Mouse (Mus musculus) olfactory bulb, adult 2 months (tissue): ENCODE data around the gene Elovl1. TPM values are rescaled to one million over a fixed set of nuclear protein-coding genes. Genes with fewer than 3 reads are reported as not detected.

Source experiments
- H3K27ac ChIP-seq: fragments of 200-500 bp; 2 replicates; pipeline ENCODE4 v1.5.1; 2012; ENCODE audit warnings: low read depth, low read length; ENCODE audit not compliant: insufficient read depth
- H3K4me1 ChIP-seq: fragments of 200-500 bp; 2 replicates; pipeline ENCODE4 v1.6.1; 2012; ENCODE audit warnings: low read length; ENCODE audit not compliant: control insufficient read depth, insufficient read depth
- H3K4me3 ChIP-seq: fragments of 200-500 bp; 2 replicates; pipeline ENCODE4 v1.5.1; 2012; ENCODE audit warnings: mild to moderate bottlenecking, low read depth, low read length, moderate library complexity; ENCODE audit not compliant: insufficient read depth
- CTCF ChIP-seq: fragments of 200-500 bp; IDR thresholded peaks from 2 replicates; pipeline ENCODE4 v1.5.1; 2012; ENCODE audit warnings: low read depth, mild to moderate bottlenecking, low read length, moderate library complexity; ENCODE audit not compliant: insufficient read depth
- POLR2A ChIP-seq: fragments of 200-500 bp; IDR thresholded peaks from 2 replicates; pipeline ENCODE4 v1.6.1; 2012; ENCODE audit warnings: mild to moderate bottlenecking, low read depth, low read length, moderate library complexity; ENCODE audit not compliant: insufficient read depth
- WGBS: fragments of 180-500 bp; shearing (Covaris S2); methylation state at CpG from one replicate; pipeline ENCODE4 v1.1.7; 2018; 5-methylcytosine and 5-hydroxymethylcytosine counted together
- polyA plus RNA-seq: library from polyadenylated mRNA; stranded (reverse); fragments of >200 nt; gene quantifications from 2 replicates; pipeline ENCODE4 v1.2.4, GENCODE M21; 2012; ENCODE audit warnings: low replicate concordance; ENCODE audit not compliant: missing spikeins, insufficient read depth, insufficient read length

Elovl1 gene
- polyA plus RNA-seq, 1 experiment, result not detected

GRCm38 (mm10) chr4:118425374-118425773 lies 2.5 kb upstream of the Elovl1 start:
- no peak overlapping the region for H3K27ac ChIP-seq
- H3K4me1 ChIP-seq, result peaks cover 13% of the 10 kb centered on the region; the same call in 1 of the 2 replicates
- no peak for TF ChIP-seq POLR2A
- no peak for TF ChIP-seq CTCF
- 78% methylated on average over 1 of the region's 1 CpGs for WGBS
- H3K4me3 ChIP-seq, result no peak overlapping the region

GRCm38 (mm10) chr4:118427415-118427767 lies 502 bp upstream of the Elovl1 start:
- peak overlapping the region; percentile 52 for H3K4me3 ChIP-seq
- 12% methylated on average over 5 of the region's 5 CpGs for WGBS
- peak overlapping the region; percentile 25; the same call in 1 of the 2 replicates for H3K27ac ChIP-seq
- TF ChIP-seq CTCF (no peak), POLR2A (no peak)
- H3K4me1 ChIP-seq, result peaks cover 13% of the 10 kb centered on the region; the same call in 1 of the 2 replicates

- Histone ChIP-seq H3K4me3 (peak overlapping the region; percentile 52), H3K27ac (no peak overlapping the region), H3K4me1 (peaks cover 13% of the 10 kb centered on the region; the same call in 1 of the 2 replicates)
- 52% methylated on average over 15 of the region's 15 CpGs for WGBS
- no peak for TF ChIP-seq POLR2A
- TF ChIP-seq CTCF, result no peak
These were observed 780 bp downstream of the Elovl1 start for GRCm38 (mm10) chr4:118428531-118429214.

GRCm38 (mm10) chr4:118429215-118429895 lies 1.5 kb downstream of the Elovl1 start:
- no peak overlapping the region for H3K4me3 ChIP-seq
- H3K27ac ChIP-seq, result no peak overlapping the region
- TF ChIP-seq POLR2A (no peak), CTCF (no peak)
- WGBS, result 70% methylated on average over 7 of the region's 7 CpGs
- peaks cover 13% of the 10 kb centered on the region; the same call in 1 of the 2 replicates for H3K4me1 ChIP-seq

GRCm38 (mm10) chr4:118432332-118432731 lies 4.4 kb downstream of the Elovl1 start:
- Histone ChIP-seq H3K4me1 (peaks cover 20% of the 10 kb centered on the region), H3K4me3 (no peak overlapping the region), H3K27ac (no peak overlapping the region)
- 76% methylated on average over 8 of the region's 8 CpGs for WGBS
- no peak for TF ChIP-seq CTCF

- H3K4me1 ChIP-seq, result peaks cover 11% of the 10 kb centered on the region
- TF ChIP-seq CTCF, result no peak
- peak; percentile 58 for TF ChIP-seq POLR2A
- peak within 1 kb of the TSS; percentile 56 for H3K4me3 ChIP-seq
- under 1% methylated on average over 67 of the region's 67 CpGs for WGBS
- H3K27ac ChIP-seq, result peak within 1 kb of the TSS; percentile 46; the same call in 1 of the 2 replicates
These were observed 9.1 kb downstream of the Elovl1 start, which contains the start of gene Cdc20 for GRCm38 (mm10) chr4:118436820-118437603. Cdc20 (minus strand) TSS chr4:118437352.

- 11% methylated on average over 12 of the region's 12 CpGs for WGBS
- Histone ChIP-seq H3K4me1 (peaks cover 11% of the 10 kb centered on the region), H3K27ac (peak overlapping the region; percentile 46; the same call in 1 of the 2 replicates), H3K4me3 (peak overlapping the region; percentile 56)
- TF ChIP-seq CTCF (no peak), POLR2A (no peak)
These were observed 9.9 kb downstream of the Elovl1 start for GRCm38 (mm10) chr4:118437829-118438253.

GRCm38 (mm10) chr4:118445088-118445487 lies 17.2 kb downstream of the Elovl1 start:
- TF ChIP-seq POLR2A, result no peak
- no peak for TF ChIP-seq CTCF
- no peak overlapping the region for H3K4me3 ChIP-seq
- WGBS, result 50% methylated on average over 10 of the region's 10 CpGs
- H3K27ac ChIP-seq, result no peak overlapping the region
- peaks cover 15% of the 10 kb centered on the region for H3K4me1 ChIP-seq
